Mouse (Mus musculus) Patski (cell line): ENCODE results near the gene Timm10b. TPM values are rescaled to one million over a fixed set of nuclear protein-coding genes. Genes with fewer than 3 reads are reported as not detected.
A peak's percentile ranks its signal among the peaks of the same experiment; 100 is the strongest.

Source experiments
- ATAC-seq: fragments of 100-300 bp; one replicate; pipeline ENCODE4 v1.8.0; 2021
- CTCF ChIA-PET: fragments of 350-600 bp; sonication (Branson Sonifier 250); formaldehyde crosslinking; loops from one replicate; lab custom pipeline; 2022; ENCODE audit warnings: inconsistent platforms; lab: Charles Lee
- POLR2A ChIA-PET: fragments of 350-600 bp; sonication (Branson Sonifier 250); formaldehyde crosslinking; loops from one replicate; lab custom pipeline; 2022; ENCODE audit warnings: antibody characterized with exemption, inconsistent platforms; lab: Charles Lee
- DNase-seq: peaks from one replicate; pipeline ENCODE4 v3.0.0-alpha.2; 2011; ENCODE audit warnings: low read depth, low spot score
- H3K27me3 ChIP-seq: fragments of 371-371 bp; one replicate; pipeline ENCODE4 v1.5.1; 2021
- CTCF ChIP-seq: fragments of 100-300 bp; IDR thresholded peaks from one replicate; pipeline ENCODE4 v1.5.1; 2021
- in situ Hi-C: fragments of 300-500 bp; cut with MboI; formaldehyde crosslinking; loops from 3 replicates; pipeline ENCODE4 v1.11.1; 2018; ENCODE audit warnings: low pct_unique_long_range_greater_than_20kb, mixed read lengths
- polyA plus RNA-seq: library from polyadenylated mRNA; unstranded; gene quantifications from one replicate; pipeline ENCODE4 v1.2.3, GENCODE M21; 2021

Gene Timm10b
- polyA plus RNA-seq, 1 experiment from 2014 or later = 47.6 TPM

- POLR2A ChIA-PET = no interaction called here
- no peak for ATAC-seq
- no peak for DNase-seq
- H3K27me3 ChIP-seq = no peaks in the 10 kb centered on the region
- CTCF ChIA-PET = no interaction called here
- no peak for TF ChIP-seq CTCF
- in situ Hi-C loops = loop anchor here (25.0 kb wide), 1 partner anchor 252 kb away; the partner anchor contains the start of gene Gm5901
These were observed 552 bp upstream of the Timm10b start for GRCm38 (mm10) chr7:105639304-105639703.

- TF ChIP-seq CTCF = no peak
- ChIA-PET CTCF (interaction anchor here (3.5 kb wide), 1 partner anchor 11 kb away, joined by 23 read pairs; the partner anchor contains the start of gene Dnhd1), POLR2A (interaction anchor here (1.0 to 1.1 kb wide), 3 partner anchors 10 to 86 kb away, joined by 3 read pairs; partner anchors contain the start of gene Smpd1)
- no peaks in the 10 kb centered on the region for H3K27me3 ChIP-seq
- ATAC-seq (peak; percentile 93), DNase-seq (peak; percentile 86)
- in situ Hi-C loops = loop anchor here (5.0 to 25.0 kb wide), 3 partner anchors 88 to 253 kb away; partner anchors contain the start of genes Gm5901, Ilk, Rrp8 and Smpd1
These were observed 507 bp downstream of the Timm10b start, which contains the start of the genes Arfip2 and Gm45799 for GRCm38 (mm10) chr7:105640233-105640893. Gene Arfip2 (minus strand): TSS chr7:105640416. Gene Gm45799 (plus strand): TSS chr7:105640552.

DNA sequence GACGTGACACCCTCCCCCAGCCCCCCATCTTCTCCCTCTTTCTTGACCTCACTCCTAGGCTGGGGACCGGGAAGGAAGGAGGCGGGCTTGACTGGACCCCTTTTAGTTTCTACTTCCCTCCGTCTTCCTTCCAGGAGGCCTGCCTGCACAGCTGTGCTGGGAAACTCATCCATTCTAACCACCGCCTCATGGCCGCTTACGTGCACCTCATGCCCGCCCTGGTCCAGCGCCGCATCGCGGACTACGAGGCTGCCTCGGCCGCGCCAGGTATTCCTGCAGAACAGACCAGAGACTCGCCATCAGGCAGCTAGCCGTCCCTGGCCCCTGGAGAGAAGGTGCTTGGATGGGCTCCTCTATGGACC is 1.0 kb downstream of the Timm10b start:
- CTCF ChIA-PET = interaction anchor here (3.5 kb wide), 1 partner anchor 10 kb away, joined by 23 read pairs; the partner anchor contains the start of gene Dnhd1
- DNase-seq (no peak), ATAC-seq (peak; percentile 15)
- POLR2A ChIA-PET = interaction anchor here (1.0 to 1.1 kb wide), 3 partner anchors 9 to 86 kb away, joined by 3 read pairs; partner anchors contain the start of gene Smpd1
- H3K27me3 ChIP-seq = no peaks in the 10 kb centered on the region
- TF ChIP-seq CTCF = no peak
- in situ Hi-C loops = loop anchor here (5.0 to 25.0 kb wide), 3 partner anchors 89 to 254 kb away; partner anchors contain the start of genes Gm5901, Ilk, Rrp8 and Smpd1

- in situ Hi-C loops = loop anchor here (5.0 to 25.0 kb wide), 3 partner anchors 90 to 255 kb away; partner anchors contain the start of genes Gm5901, Ilk, Rrp8 and Smpd1
- no peaks in the 10 kb centered on the region for H3K27me3 ChIP-seq
- TF ChIP-seq CTCF = no peak
- DNase-seq (no peak), ATAC-seq (no peak)
- POLR2A ChIA-PET = interaction anchor here (1.1 kb wide), 1 partner anchor 72 kb away, joined by 3 read pairs; no protein-coding TSS in a partner anchor
- CTCF ChIA-PET = interaction anchor here (3.5 kb wide), 1 partner anchor 9 kb away, joined by 23 read pairs; the partner anchor contains the start of gene Dnhd1
These were observed 2.1 kb downstream of the Timm10b start for GRCm38 (mm10) chr7:105641936-105642335.

DNA sequence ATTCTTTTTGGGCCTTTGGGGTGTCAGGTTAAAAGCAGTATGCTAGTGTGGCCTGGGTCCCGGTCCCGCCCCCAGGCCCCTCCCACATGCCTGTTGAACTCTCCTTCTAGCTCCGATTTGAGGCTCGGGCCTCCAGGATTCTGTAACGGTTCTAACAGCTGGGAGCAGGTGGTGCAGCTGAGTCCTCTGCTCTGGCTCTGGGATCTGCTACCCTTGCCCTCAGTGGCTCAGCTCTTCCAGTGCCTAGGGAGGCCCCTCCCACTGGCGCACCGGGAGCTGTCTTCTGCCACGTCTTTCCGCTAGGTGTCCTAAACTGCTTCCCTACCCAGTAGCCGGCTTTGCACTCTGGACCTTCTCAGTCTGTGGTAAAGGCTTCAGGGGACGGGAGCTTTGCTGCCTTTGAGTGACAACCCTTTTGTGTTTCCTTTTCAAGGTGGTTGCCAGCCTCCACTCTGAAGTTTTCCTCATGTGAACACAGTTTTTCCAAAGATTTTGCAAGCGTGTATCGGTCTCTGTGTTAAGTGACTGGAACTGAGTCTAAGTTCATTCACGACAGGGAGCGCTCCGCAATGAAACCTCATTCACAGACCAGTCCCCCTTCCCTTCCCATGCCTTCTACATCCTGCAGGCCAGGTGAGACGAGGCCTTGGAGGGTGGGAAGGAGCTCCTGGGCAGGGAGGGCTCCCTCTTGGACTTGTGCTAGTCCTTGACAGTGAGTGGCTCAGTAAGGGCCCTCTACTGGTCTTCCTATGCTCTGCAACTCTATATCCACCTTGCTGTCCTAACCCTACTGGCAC is 11.0 kb downstream of the Timm10b start, which contains the start of gene Dnhd1:
Gene Dnhd1, plus strand, starts transcription at position 189 of the 797 bp plus-strand sequence.
- ATAC-seq (peak; percentile 100), DNase-seq (no peak)
- CTCF ChIA-PET = interaction anchor here (0.7 to 4.2 kb wide), 14 partner anchors 9 to 96 kb away, joined by 3 to 23 read pairs (median 3); partner anchors contain the start of genes Arfip2, Gm45799 and Smpd1
- no peaks in the 10 kb centered on the region for H3K27me3 ChIP-seq
- POLR2A ChIA-PET = interaction anchor here (0.6 to 1.2 kb wide), 2 partner anchors 10 to 95 kb away, joined by 3 read pairs; no protein-coding TSS in a partner anchor
- peak; percentile 62 for TF ChIP-seq CTCF
- in situ Hi-C loops = no loop called here

DNA sequence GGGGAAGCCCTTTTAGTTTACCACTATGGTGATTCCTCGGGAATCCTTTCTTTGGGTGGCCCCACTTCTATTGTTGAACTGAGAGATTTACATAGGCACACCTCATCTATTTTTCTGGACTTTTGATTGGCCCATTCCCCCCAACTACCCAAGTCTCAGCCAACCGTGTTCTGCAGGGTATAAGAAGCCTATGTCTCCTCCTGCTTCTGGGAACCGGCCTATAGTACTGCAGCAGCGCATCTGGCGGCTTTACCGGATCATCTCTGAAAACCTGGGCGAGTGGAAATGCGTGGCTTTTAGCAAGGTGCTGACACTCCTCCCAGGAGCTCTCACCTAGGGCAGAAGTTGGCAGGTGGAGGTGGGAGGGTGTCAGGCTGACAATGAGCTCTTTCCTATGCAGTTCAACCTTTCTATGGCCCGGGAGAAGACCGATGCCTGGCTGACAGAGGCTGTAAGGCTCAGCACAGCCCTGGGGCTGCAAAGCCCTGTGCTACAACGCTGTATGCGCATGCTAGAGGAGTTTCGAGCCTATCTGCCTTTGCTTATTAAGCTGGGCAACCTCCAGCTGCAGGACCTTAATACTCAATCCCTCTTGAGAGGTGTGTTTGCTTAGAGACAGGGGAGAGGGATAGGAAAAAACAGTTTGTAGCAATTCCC is 45.8 kb downstream of the Timm10b start:
- no peak for ATAC-seq
- no peaks in the 10 kb centered on the region for H3K27me3 ChIP-seq
- ChIA-PET POLR2A (no interaction called here), CTCF (interaction anchor here (1.7 to 1.9 kb wide), 2 partner anchors 9 to 11 kb away, joined by 3 to 6 read pairs; no protein-coding TSS in a partner anchor)
- no peak for TF ChIP-seq CTCF
- DNase-seq = no peak
- in situ Hi-C loops = no loop called here

DNA sequence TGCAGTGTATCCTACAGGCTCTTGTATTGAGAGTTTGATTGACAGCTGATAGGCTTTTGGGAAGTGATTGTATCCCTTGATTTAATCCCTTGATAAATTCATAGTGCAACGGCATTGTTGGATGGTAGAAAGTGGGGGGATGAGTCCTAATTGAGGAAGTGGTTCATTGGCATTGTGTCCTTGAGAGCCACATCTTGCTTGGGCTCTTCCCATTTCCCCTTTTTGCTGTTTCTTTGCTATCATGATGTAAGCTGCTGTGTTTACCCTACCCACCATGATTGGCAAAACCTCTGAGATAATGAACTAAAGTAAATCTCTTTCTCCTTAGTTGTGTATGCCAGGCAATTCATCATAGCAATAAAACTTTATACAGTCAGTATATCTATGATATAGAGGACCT is 51.0 kb downstream of the Timm10b start:
- ChIA-PET CTCF (interaction anchor here (1.3 to 1.7 kb wide), 2 partner anchors 10 to 17 kb away, joined by 4 read pairs; no protein-coding TSS in a partner anchor), POLR2A (no interaction called here)
- TF ChIP-seq CTCF = no peak
- in situ Hi-C loops = no loop called here
- DNase-seq (no peak), ATAC-seq (no peak)
- no peaks in the 10 kb centered on the region for H3K27me3 ChIP-seq

Other genes starting within 250 kb of the Timm10b start
- gene Fam160a2, start 240.0 kb upstream of the Timm10b start, polyA plus RNA-seq = 24.4 TPM
- not detected for gene Cnga4, start 235.5 kb upstream of the Timm10b start, polyA plus RNA-seq
- gene Cckbr, start 214.3 kb upstream of the Timm10b start, polyA plus RNA-seq = not detected
- gene Cavin3, start 157.8 kb upstream of the Timm10b start, polyA plus RNA-seq = 7.6 TPM
- 103 TPM for gene Smpd1, start 85.7 kb upstream of the Timm10b start, polyA plus RNA-seq
- gene Apbb1, start 58.4 kb upstream of the Timm10b start, polyA plus RNA-seq = 44.0 TPM
- 0.54 TPM for gene Hpx, start 39.9 kb upstream of the Timm10b start, polyA plus RNA-seq
- gene Trim3, start 6.5 kb upstream of the Timm10b start, polyA plus RNA-seq = 62.0 TPM
- 87.0 TPM for gene Arfip2, start 360 bp downstream of the Timm10b start, polyA plus RNA-seq
- gene Gm45799, start 496 bp downstream of the Timm10b start, polyA plus RNA-seq = 22.3 TPM
- 2.9 TPM for gene Dnhd1, start 10.8 kb downstream of the Timm10b start, polyA plus RNA-seq
- gene Ilk, start 96.5 kb downstream of the Timm10b start, polyA plus RNA-seq = 218 TPM
- 34.0 TPM for gene Rrp8, start 97.3 kb downstream of the Timm10b start, polyA plus RNA-seq
- 180 TPM for gene Taf10, start 104.3 kb downstream of the Timm10b start, polyA plus RNA-seq
- 211 TPM for gene Tpp1, start 112.2 kb downstream of the Timm10b start, polyA plus RNA-seq
- gene Dchs1, start 147.6 kb downstream of the Timm10b start, polyA plus RNA-seq = not detected
- gene Mrpl17, start 171.0 kb downstream of the Timm10b start, polyA plus RNA-seq = 223 TPM